Mouse (Mus musculus) intestine, postnatal 0 days (tissue): ENCODE results near the gene Gm9936. TPM values are rescaled to one million over a fixed set of nuclear protein-coding genes. Genes with fewer than 3 reads are reported as not detected.

Source experiments
- ATAC-seq: fragments of 200-750 bp; cut with Nextera tagmentation; 2 replicates; pipeline ENCODE4 v1.8.0; 2017; ENCODE audit warnings: mild to moderate bottlenecking, moderate TSS enrichment, moderate library complexity
- H3K27ac ChIP-seq: fragments of 300-500 bp; sonication (generic); 2 replicates; pipeline ENCODE4 v1.5.1; 2014; ENCODE audit warnings: mild to moderate bottlenecking, low read depth, low read length, moderate library complexity
- H3K27me3 ChIP-seq: fragments of 300-500 bp; sonication (generic); replicated peaks from 2 replicates; pipeline ENCODE4 v1.6.1; 2014; ENCODE audit warnings: low read length, mixed read lengths; ENCODE audit not compliant: control insufficient read depth, insufficient read depth
- H3K36me3 ChIP-seq: fragments of 300-500 bp; sonication (generic); 2 replicates; pipeline ENCODE4 v1.6.1; 2014; ENCODE audit warnings: mild to moderate bottlenecking, moderate library complexity; ENCODE audit not compliant: control insufficient read depth, insufficient read depth
- H3K4me1 ChIP-seq: fragments of 300-500 bp; sonication (generic); replicated peaks from 2 replicates; pipeline ENCODE4 v1.6.1; 2014; ENCODE audit warnings: antibody characterized with exemption, low read length, mixed read lengths; ENCODE audit not compliant: control insufficient read depth, insufficient read depth
- H3K4me2 ChIP-seq: fragments of 300-500 bp; sonication (generic); replicated peaks from 2 replicates; pipeline ENCODE4 v1.6.1; 2014; ENCODE audit warnings: low read depth, mild to moderate bottlenecking, moderate library complexity
- H3K4me3 ChIP-seq: fragments of 300-500 bp; sonication (generic); 2 replicates; pipeline ENCODE4 v1.5.1; 2014; ENCODE audit warnings: low read depth, low read length
- H3K9ac ChIP-seq: fragments of 300-500 bp; sonication (generic); 2 replicates; pipeline ENCODE4 v1.6.1; 2014; ENCODE audit warnings: mild to moderate bottlenecking, low read depth, low read length
- H3K9me3 ChIP-seq: fragments of 300-500 bp; sonication (generic); 2 replicates; pipeline ENCODE4 v1.6.1; 2016; ENCODE audit warnings: mixed run types; ENCODE audit not compliant: control insufficient read depth
- CTCF ChIP-seq: sonication (generic); IDR thresholded peaks from 2 replicates; pipeline ENCODE4 v1.5.1; 2016; ENCODE audit warnings: low read depth, mild to moderate bottlenecking, control low read depth, antibody characterized with exemption, moderate library complexity
- WGBS: fragments of 180-500 bp; shearing (Covaris S2); extraction: QIAGEN DNeasy Blood & Tissue Kit; methylation state at CpG from one replicate; pipeline ENCODE4 v1.1.7; 2014; 5-methylcytosine and 5-hydroxymethylcytosine counted together
- microRNA-seq: library from miRNA; unstranded; fragments of <30 nt; microRNA quantifications from one replicate; pipeline ENCODE4, GENCODE M21; 2016
- polyA plus RNA-seq: library from polyadenylated mRNA; unstranded; fragments of >200 nt; fragmentation: Nextera tagmentation; extraction: Ambion mirVana; gene quantifications from 2 replicates; pipeline ENCODE4 v1.2.1, GENCODE M21; 2015

Gene Gm9936
- polyA plus RNA-seq, 1 experiment from 2014 or later, result 0.08 TPM

DNA sequence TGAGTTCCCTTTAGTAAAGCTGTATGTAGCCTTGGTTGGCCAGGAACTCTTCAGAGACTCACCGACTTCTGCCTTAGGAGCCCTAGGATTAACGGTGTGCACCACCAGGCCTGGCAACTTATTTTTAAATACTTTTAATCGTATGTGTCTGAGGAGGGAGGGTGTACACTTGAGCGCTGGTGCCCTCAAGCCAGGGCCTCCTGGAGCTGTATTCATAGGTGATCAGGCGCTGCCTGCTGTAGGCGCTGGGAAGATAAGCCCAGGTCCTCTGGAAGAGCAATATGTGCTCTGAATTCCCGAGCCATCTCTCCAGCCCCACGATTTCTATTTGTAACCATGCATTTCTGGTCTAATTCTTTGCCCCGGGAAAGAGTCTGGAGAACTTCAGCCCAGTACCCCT, 51.4 kb downstream of the Gm9936 start:
- no peaks in the 10 kb centered on the region for H3K27me3 ChIP-seq
- WGBS, result 51% methylated on average over 9 of the region's 9 CpGs
- no peak for TF ChIP-seq CTCF
- no peak overlapping the region for H3K4me2 ChIP-seq
- H3K4me3 ChIP-seq, result no peak overlapping the region
- no peaks in the 10 kb centered on the region for H3K4me1 ChIP-seq
- H3K27ac ChIP-seq, result no peak overlapping the region
- H3K36me3 ChIP-seq, result peaks cover 43% of the 10 kb centered on the region
- no peaks in the 10 kb centered on the region for H3K9me3 ChIP-seq
- no peak overlapping the region for H3K9ac ChIP-seq
- ATAC-seq, result no peak

- TF ChIP-seq CTCF, result no peak
- no peak overlapping the region for H3K4me3 ChIP-seq
- H3K27ac ChIP-seq, result no peak overlapping the region; the same call in 1 of the 2 replicates
- peaks cover 47% of the 10 kb centered on the region for H3K36me3 ChIP-seq
- no peaks in the 10 kb centered on the region for H3K9me3 ChIP-seq
- 79% methylated on average over 8 of the region's 8 CpGs for WGBS
- H3K9ac ChIP-seq, result no peak overlapping the region
- H3K4me2 ChIP-seq, result no peak overlapping the region
- H3K27me3 ChIP-seq, result no peaks in the 10 kb centered on the region
- H3K4me1 ChIP-seq, result no peaks in the 10 kb centered on the region
- ATAC-seq, result no peak
These were observed 51.8 kb downstream of the Gm9936 start for GRCm38 (mm10) chr5:114806636-114807035.

Small RNA genes lying within 50 kb of the gene (microRNA-seq; reads per million reads assigned to microRNA genes)
- gene Mir6240, result 5.2 reads per million, percentile 13 among the genes with 10 or more reads in this experiment

Other genes starting within 250 kb of the Gm9936 start
- 0.70 and 1.0 TPM in 2 replicates for gene Trpv4, start 200.3 kb downstream of the Gm9936 start, polyA plus RNA-seq
- gene Gltp, start 167.7 kb downstream of the Gm9936 start, polyA plus RNA-seq, result 111 and 115 TPM in 2 replicates
- 3.7 and 4.2 TPM in 2 replicates for gene Tchp, start 150.9 kb downstream of the Gm9936 start, polyA plus RNA-seq
- gene Ankrd13a, start 84.0 kb downstream of the Gm9936 start, polyA plus RNA-seq, result 59.7 and 61.9 TPM in 2 replicates
- gene Git2, start 83.2 kb downstream of the Gm9936 start, polyA plus RNA-seq, result 13.8 and 17.8 TPM in 2 replicates
- gene 1500011B03Rik, start 35.2 kb downstream of the Gm9936 start, polyA plus RNA-seq, result 59.0 and 60.5 TPM in 2 replicates
- gene 4930519G04Rik, start 5.0 kb downstream of the Gm9936 start, polyA plus RNA-seq, result not detected in 2 replicates
- gene Oasl2, start 38.3 kb upstream of the Gm9936 start, polyA plus RNA-seq, result 78.7 and 88.6 TPM in 2 replicates
- gene Oasl1, start 64.6 kb upstream of the Gm9936 start, polyA plus RNA-seq, result 20.1 and 25.5 TPM in 2 replicates
- 55.6 and 56.5 TPM in 2 replicates for gene 2210016L21Rik, start 83.5 kb upstream of the Gm9936 start, polyA plus RNA-seq
- gene Hnf1a, start 112.4 kb upstream of the Gm9936 start, polyA plus RNA-seq, result 15.9 and 16.1 TPM in 2 replicates
- gene Sppl3, start 152.5 kb upstream of the Gm9936 start, polyA plus RNA-seq, result 19.5 and 20.8 TPM in 2 replicates
- gene Gm10401, start 239.6 kb upstream of the Gm9936 start, polyA plus RNA-seq, result 13.8 and 17.0 TPM in 2 replicates